Mouse (Mus musculus): ENCODE measurements around the gene Tmem123. TPM values are rescaled to one million over a fixed set of nuclear protein-coding genes. Genes with fewer than 3 reads are reported as not detected.

Gene Tmem123
- total RNA-seq, 2 experiments from 2014 or later = 8.8 to 9.5 TPM

GRCm38 (mm10) chr9:7774538-7774937 is 10.7 kb downstream of the Tmem123 start:
- DNase-seq (ENCODE audit: low spot score in 2 of 2) = no peak

- no peak for DNase-seq (ENCODE audit: low spot score in 2 of 2)
Observed at GRCm38 (mm10) chr9:7775011-7775410, 11.2 kb downstream of the Tmem123 start.

GRCm38 (mm10) chr9:7775986-7776385 is 12.1 kb downstream of the Tmem123 start:
- no peak for DNase-seq (ENCODE audit: low spot score in 2 of 2)

- DNase-seq (ENCODE audit: low spot score in 2 of 2) = no peak
Observed at GRCm38 (mm10) chr9:7776940-7777339, 13.1 kb downstream of the Tmem123 start.

- no peak for DNase-seq (ENCODE audit: low spot score in 2 of 2)
Observed at GRCm38 (mm10) chr9:7777652-7778051, 13.8 kb downstream of the Tmem123 start.

GRCm38 (mm10) chr9:7778771-7779170 is 14.9 kb downstream of the Tmem123 start:
- DNase-seq (ENCODE audit: low spot score in 2 of 2) = no peak

GRCm38 (mm10) chr9:7779786-7780185 is 15.9 kb downstream of the Tmem123 start:
- DNase-seq (ENCODE audit: low spot score in 2 of 2) = no peak

- DNase-seq (ENCODE audit: low spot score in 2 of 2) = no peak
Observed at GRCm38 (mm10) chr9:7780250-7781150, 16.7 kb downstream of the Tmem123 start.

- DNase-seq (ENCODE audit: low spot score in 2 of 2) = no peak
Observed at GRCm38 (mm10) chr9:7783823-7784614, 20.2 kb downstream of the Tmem123 start.

- no peak for DNase-seq (ENCODE audit: low spot score in 2 of 2)
Observed at GRCm38 (mm10) chr9:7784615-7785012, 20.8 kb downstream of the Tmem123 start.

GRCm38 (mm10) chr9:7785396-7785795 is 21.6 kb downstream of the Tmem123 start:
- DNase-seq (ENCODE audit: low spot score in 2 of 2) = no peak

GRCm38 (mm10) chr9:7786086-7786485 is 22.2 kb downstream of the Tmem123 start:
- DNase-seq (ENCODE audit: low spot score in 2 of 2) = no peak

GRCm38 (mm10) chr9:7788411-7788810 is 24.6 kb downstream of the Tmem123 start:
- DNase-seq (ENCODE audit: low spot score in 2 of 2) = no peak

- DNase-seq (ENCODE audit: low spot score in 2 of 2) = no peak
Observed at GRCm38 (mm10) chr9:7789764-7790575, 26.1 kb downstream of the Tmem123 start.

- DNase-seq (ENCODE audit: low spot score in 2 of 2) = no peak
Observed at GRCm38 (mm10) chr9:7790580-7791084, 26.8 kb downstream of the Tmem123 start.

GRCm38 (mm10) chr9:7793561-7793960 is 29.7 kb downstream of the Tmem123 start:
- DNase-seq (ENCODE audit: low spot score in 2 of 2) = no peak

- DNase-seq (ENCODE audit: low spot score in 2 of 2) = no peak
Observed at GRCm38 (mm10) chr9:7795581-7795980, 31.7 kb downstream of the Tmem123 start.

GRCm38 (mm10) chr9:7796129-7796864 is 32.5 kb downstream of the Tmem123 start:
- no peak for DNase-seq (ENCODE audit: low spot score in 2 of 2)

GRCm38 (mm10) chr9:7797542-7797941 is 33.7 kb downstream of the Tmem123 start:
- no peak for DNase-seq (ENCODE audit: low spot score in 2 of 2)

GRCm38 (mm10) chr9:7798555-7798954 is 34.7 kb downstream of the Tmem123 start:
- no peak for DNase-seq (ENCODE audit: low spot score in 2 of 2)

Data from left cerebral cortex, adult 18-20 months (tissue).